Mouse (Mus musculus) adrenal gland, postnatal 25 days (tissue): ENCODE data around the gene Prn. TPM values are rescaled to one million over a fixed set of nuclear protein-coding genes. Genes with fewer than 3 reads are reported as not detected.
A peak's percentile ranks its signal among the peaks of the same experiment; 100 is the strongest.

Experiments used
- DNase-seq: peaks from one replicate; pipeline ENCODE4 v3.0.0; 2021; ENCODE audit warnings: mixed read lengths
- total RNA-seq: library from RNA; stranded (reverse); gene quantifications from 2 replicates; pipeline ENCODE4 v1.2.3, GENCODE M21; 2021

Gene Prn
- total RNA-seq, 1 experiment from 2014 or later: 0.24 TPM

DNA sequence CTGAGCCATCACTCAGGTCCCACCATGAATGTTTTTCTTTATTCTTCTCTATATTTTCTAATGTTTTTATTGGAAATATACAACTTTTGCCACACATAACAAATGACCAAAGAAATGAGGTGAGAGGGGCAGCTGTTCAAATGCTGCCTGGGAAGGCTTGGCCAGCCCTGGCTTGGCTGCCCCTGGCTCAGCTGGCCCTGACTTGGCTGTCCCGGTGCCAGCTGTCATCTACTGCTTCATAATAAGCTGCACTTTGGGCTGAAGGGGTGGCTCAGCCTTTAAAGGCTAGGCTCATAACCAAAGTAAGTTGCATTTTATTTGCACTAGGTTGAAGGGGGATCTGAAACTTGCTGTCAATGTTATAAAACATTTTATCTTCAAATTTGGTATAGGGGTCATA, 2.9 kb upstream of the Prn start:
- DNase-seq: peak; percentile 60

GRCm38 (mm10) chr2:131907311-131907710, 2.4 kb upstream of the Prn start:
- no peak for DNase-seq

GRCm38 (mm10) chr2:131908351-131908861, 1.4 kb upstream of the Prn start:
- no peak for DNase-seq

DNA sequence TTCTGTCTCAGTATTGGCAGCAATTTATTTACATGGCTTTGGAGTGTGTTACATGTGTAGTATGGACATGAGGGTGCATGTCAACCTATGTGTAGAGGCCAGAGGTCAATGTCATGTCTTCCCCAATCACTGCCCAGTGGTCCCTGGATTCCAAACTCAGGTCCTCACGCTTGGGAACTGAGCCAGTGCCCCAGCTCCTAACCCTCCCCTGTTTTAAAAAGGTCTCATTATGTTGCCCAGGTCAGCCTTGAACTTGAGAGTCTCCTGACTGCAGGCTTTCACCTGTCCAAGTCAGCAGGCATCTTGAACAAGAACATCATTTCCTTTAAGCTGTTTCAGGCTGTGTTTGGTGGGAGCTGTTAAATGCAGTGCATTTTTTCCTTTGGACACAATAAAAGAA, 851 bp upstream of the Prn start:
- no peak for DNase-seq

GRCm38 (mm10) chr2:131910847-131911246, 1.1 kb downstream of the Prn start:
- DNase-seq: no peak

- no peak for DNase-seq
Measured at GRCm38 (mm10) chr2:131911341-131911740, 1.6 kb downstream of the Prn start.

DNA sequence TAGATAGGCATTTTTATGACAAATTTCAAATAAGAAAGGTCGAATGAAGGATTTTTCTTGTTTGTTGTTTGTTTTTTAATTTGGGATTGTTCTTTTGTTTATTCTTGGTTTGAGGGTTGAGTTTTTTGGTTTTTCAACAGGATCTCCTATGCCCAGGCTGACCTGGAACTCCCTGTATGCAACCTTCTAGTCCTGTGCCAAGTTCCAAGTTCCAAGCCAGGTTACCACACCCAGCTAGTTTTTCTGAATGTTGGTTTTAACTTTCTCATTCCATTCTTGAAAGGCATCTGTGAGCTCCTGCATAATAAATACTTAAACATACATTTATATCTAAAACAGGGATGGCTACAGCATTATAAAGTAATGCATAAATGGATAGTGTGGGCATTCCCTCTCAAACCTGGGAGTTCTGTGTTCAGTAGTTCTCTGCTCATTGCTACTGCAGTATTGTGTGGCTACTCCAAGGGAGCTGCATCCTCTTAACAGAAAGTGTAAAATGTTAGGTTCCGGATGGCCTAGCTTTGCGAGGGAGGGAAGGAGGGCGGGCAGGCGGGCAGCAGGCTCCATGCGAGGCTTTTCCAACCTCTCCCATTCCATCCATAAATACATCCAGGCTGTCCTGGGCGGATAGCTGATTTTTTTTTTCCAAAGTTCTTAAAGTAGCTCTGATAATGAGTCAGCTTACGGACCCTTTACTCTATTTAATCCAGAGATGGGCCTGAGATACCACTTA, 2.9 kb downstream of the Prn start:
- DNase-seq: no peak

DNA sequence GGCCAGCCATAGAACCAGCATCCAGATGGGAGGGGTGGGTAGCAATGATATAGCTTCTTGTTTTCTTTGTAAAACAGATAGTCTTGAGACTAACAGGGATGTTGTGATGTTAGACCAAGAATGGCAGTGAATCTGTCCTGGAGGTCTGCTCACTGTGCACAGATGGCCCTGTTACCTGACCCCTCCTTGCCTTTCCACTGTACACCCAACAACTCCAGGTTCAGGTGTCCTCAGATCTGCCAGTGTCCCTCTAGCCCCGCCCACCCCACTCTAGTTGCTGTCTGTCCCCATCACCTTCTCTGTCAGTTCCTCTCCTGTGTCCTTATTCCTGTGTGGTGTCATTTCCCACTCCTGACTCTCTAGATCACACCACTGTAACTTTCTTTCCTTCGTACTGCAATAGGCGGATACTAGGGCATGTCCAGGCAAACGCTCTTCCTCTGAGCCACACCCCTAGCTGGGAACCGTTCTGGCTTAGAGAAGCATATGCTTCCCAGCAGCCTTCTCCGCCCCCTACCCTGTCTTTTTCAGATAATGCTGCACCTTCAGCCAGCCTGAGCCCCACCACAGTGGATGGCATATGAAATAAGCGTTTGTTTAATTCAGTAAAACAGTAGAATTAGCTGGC, 22.6 kb downstream of the Prn start:
- DNase-seq: no peak

GRCm38 (mm10) chr2:131933013-131933412, 23.3 kb downstream of the Prn start:
- DNase-seq: no peak

- no peak for DNase-seq
Measured at GRCm38 (mm10) chr2:131933598-131933997, 23.8 kb downstream of the Prn start.

GRCm38 (mm10) chr2:131934243-131934642, 24.5 kb downstream of the Prn start:
- no peak for DNase-seq

DNA sequence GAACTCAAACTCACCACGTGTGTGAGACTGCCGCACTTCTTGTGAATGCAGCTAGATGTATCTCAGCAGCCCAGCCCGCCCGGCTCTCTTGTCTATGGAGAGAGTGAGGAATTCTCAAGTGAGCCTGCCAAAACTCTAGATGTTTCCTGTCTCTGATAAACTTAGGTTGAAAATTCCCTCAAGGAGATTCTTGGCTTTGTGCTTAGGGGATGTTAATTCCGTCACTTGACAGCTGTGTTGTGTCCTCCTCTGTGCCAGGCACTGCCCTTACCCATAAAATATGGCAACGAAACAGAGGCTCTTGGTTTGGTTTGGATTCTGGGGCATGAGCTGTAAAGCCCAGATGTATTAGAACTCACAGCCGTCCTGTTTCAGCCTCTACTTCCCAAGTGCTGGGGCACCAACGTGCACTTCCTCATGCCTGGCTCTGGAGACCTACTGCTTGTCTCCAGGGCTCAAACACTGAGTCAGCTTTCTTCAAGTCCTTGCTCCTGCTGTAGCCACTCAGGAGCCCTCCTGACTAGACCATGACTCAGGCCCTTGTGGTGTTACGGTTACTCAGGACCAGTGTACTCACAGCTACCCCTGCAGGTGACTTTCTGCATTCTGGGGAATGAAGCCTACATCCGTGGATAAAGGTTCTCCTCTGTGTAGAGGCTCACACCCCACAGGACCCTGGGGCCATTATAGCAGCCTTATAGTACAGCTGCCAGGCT, 25.8 kb downstream of the Prn start:
- peak; percentile 17 for DNase-seq

- no peak for DNase-seq
Measured at GRCm38 (mm10) chr2:131936410-131936809, 26.7 kb downstream of the Prn start.

GRCm38 (mm10) chr2:131939404-131940111, 29.8 kb downstream of the Prn start:
- peak; percentile 61 for DNase-seq

DNA sequence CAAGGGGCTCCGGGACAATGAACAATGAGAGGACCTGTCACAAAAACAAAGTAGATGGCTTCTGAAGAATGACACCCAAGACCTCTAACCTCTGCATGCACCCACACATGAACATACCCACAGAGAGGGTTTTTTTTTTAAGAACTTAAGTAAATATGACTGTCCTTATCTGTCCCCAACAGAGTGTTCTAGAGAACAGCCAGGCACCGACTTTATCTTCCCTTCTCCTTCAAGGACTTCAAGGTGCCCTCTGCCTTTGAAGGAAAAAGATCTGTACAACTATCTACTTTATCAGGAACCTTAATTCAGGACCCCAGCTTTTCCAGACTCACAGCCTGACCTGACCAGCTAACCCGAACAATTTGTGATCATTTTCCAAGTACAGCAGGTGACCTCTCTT, 30.7 kb downstream of the Prn start:
- DNase-seq: no peak

DNA sequence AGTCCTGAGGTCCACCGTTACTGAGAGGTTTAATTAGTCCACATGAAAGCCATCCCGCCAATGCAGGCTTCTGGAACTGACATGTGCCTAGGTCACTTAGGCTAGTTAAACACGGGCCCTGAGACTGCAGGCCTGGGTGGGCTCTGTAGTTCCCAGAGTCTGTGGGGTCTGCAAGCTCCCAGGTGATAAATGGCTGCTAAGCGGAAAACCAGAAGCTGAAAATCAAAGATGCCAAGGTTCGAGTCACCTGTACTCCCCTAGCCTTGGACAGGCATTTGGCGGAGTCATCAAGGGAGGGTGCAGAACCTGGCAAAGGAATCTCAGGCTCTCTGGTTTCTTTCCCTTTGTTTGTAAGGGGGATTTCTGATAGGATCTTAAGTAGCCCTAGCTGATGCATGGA, 31.7 kb downstream of the Prn start:
- no peak for DNase-seq

GRCm38 (mm10) chr2:131944370-131944769, 34.6 kb downstream of the Prn start:
- DNase-seq: no peak

GRCm38 (mm10) chr2:131945225-131945624, 35.5 kb downstream of the Prn start:
- DNase-seq: no peak

GRCm38 (mm10) chr2:131945765-131946164, 36.0 kb downstream of the Prn start:
- DNase-seq: no peak

- no peak for DNase-seq
Measured at GRCm38 (mm10) chr2:131946351-131946750, 36.6 kb downstream of the Prn start.

DNA sequence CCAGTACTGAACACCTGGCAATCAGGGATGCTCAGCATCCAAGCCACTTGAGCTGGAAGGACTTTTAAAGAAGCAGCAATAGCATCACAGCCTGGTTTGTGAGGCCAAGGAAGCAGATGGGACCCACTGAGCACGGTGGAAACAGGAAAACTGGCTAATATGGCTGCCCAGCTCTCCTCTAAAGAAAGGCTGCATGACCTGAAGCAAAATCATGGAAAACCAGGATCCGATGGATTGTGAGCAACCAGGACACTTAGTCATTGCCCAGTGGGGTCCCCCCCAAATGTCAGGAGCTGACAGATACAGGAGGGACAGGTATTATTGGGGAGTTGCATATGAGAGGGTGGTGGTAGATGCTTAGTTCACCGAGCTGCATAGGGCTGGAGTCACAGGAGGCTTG, 38.4 kb downstream of the Prn start:
- no peak for DNase-seq

- DNase-seq: no peak
Measured at GRCm38 (mm10) chr2:131948916-131949639, 39.3 kb downstream of the Prn start.
